Mouse (Mus musculus) embryonic facial prominence, embryonic 10.5 days (tissue): ENCODE results near the gene Fam71e1. TPM values are rescaled to one million over a fixed set of nuclear protein-coding genes. Genes with fewer than 3 reads are reported as not detected.
A peak's percentile ranks its signal among the peaks of the same experiment; 100 is the strongest.

Experiments
- DNase-seq: peaks from one replicate; pipeline ENCODE4 v3.0.0-alpha.2; 2017; ENCODE audit warnings: low spot score
- H3K27ac ChIP-seq: fragments of 300-500 bp; sonication (generic); replicated peaks from 2 replicates; pipeline ENCODE4 v1.5.1; 2016; ENCODE audit warnings: mild to moderate bottlenecking
- H3K27me3 ChIP-seq: fragments of 300-500 bp; sonication (generic); replicated peaks from 2 replicates; pipeline ENCODE4 v1.6.1; 2016; ENCODE audit warnings: low read depth, mild to moderate bottlenecking; ENCODE audit not compliant: poor library complexity, severe bottlenecking
- H3K36me3 ChIP-seq: fragments of 300-500 bp; sonication (generic); replicated peaks from 2 replicates; pipeline ENCODE4 v1.6.1; 2016; ENCODE audit warnings: mild to moderate bottlenecking, moderate library complexity
- H3K4me1 ChIP-seq: fragments of 300-500 bp; sonication (generic); 2 replicates; pipeline ENCODE4 v1.6.1; 2016
- H3K4me3 ChIP-seq: fragments of 300-500 bp; sonication (generic); 2 replicates; pipeline ENCODE4 v1.5.1; 2016; ENCODE audit warnings: mild to moderate bottlenecking, moderate library complexity
- H3K9me3 ChIP-seq: fragments of 300-500 bp; sonication (generic); 2 replicates; pipeline ENCODE4 v1.6.1; 2016; ENCODE audit warnings: mild to moderate bottlenecking
- WGBS: fragments of 180-500 bp; shearing (Covaris S2); methylation state at CpG from one replicate; pipeline ENCODE4 v1.1.7; 2016; 5-methylcytosine and 5-hydroxymethylcytosine counted together
- polyA plus RNA-seq: library from polyadenylated mRNA; unstranded; fragments of >200 nt; fragmentation: Nextera tagmentation; extraction: Ambion mirVana; gene quantifications from 2 replicates; pipeline ENCODE4 v1.2.1, GENCODE M21; 2016

The Fam71e1 gene
- polyA plus RNA-seq, 1 experiment from 2014 or later = 14.4 TPM

GRCm38 (mm10) chr7:44475046-44475614 is 21.3 kb upstream of the Fam71e1 start:
- Histone ChIP-seq H3K36me3 (0 out of 2 replicates have a peak, but pooled peaks cover 3% of the 10 kb centered on the region), H3K27me3 (peaks cover 71% of the 10 kb centered on the region), H3K9me3 (no peaks in the 10 kb centered on the region), H3K4me1 (peaks cover 47% of the 10 kb centered on the region), H3K27ac (peak overlapping the region; percentile 76), H3K4me3 (no peak overlapping the region)
- 34% methylated on average over 5 of the region's 5 CpGs for WGBS
- DNase-seq = no peak

GRCm38 (mm10) chr7:44482836-44483435 is 13.4 kb upstream of the Fam71e1 start:
- Histone ChIP-seq H3K27me3 (peaks cover 53% of the 10 kb centered on the region), H3K27ac (no peak overlapping the region), H3K4me3 (no peak overlapping the region), H3K9me3 (no peaks in the 10 kb centered on the region), H3K4me1 (peaks cover 9% of the 10 kb centered on the region), H3K36me3 (peaks cover 5% of the 10 kb centered on the region; the same call in 1 of the 2 replicates)
- WGBS = 78% methylated on average over 3 of the region's 3 CpGs
- DNase-seq = no peak

- DNase-seq = no peak
- WGBS = 94% methylated on average over 1 of the region's 1 CpGs
- H3K27ac ChIP-seq = no peak overlapping the region; the same call in 1 of the 2 replicates
- peaks cover 41% of the 10 kb centered on the region for H3K27me3 ChIP-seq
- no peaks in the 10 kb centered on the region for H3K9me3 ChIP-seq
- H3K36me3 ChIP-seq = peaks cover 15% of the 10 kb centered on the region
- H3K4me3 ChIP-seq = no peak overlapping the region
- peaks cover 9% of the 10 kb centered on the region for H3K4me1 ChIP-seq
Measured at GRCm38 (mm10) chr7:44484109-44484508, 12.3 kb upstream of the Fam71e1 start.

- Histone ChIP-seq H3K27ac (no peak overlapping the region), H3K36me3 (peaks cover 23% of the 10 kb centered on the region), H3K4me1 (peaks cover 9% of the 10 kb centered on the region), H3K27me3 (peaks cover 32% of the 10 kb centered on the region), H3K9me3 (no peaks in the 10 kb centered on the region), H3K4me3 (no peak overlapping the region)
- WGBS = 30% methylated on average over 5 of the region's 5 CpGs
- DNase-seq = peak; percentile 84
Measured at GRCm38 (mm10) chr7:44484841-44485571, 11.4 kb upstream of the Fam71e1 start.

- DNase-seq = no peak
- Histone ChIP-seq H3K9me3 (no peaks in the 10 kb centered on the region), H3K27ac (no peak overlapping the region), H3K4me1 (peaks cover 9% of the 10 kb centered on the region), H3K36me3 (peaks cover 30% of the 10 kb centered on the region), H3K27me3 (peaks cover 25% of the 10 kb centered on the region), H3K4me3 (no peak overlapping the region)
- 78% methylated on average over 7 of the region's 7 CpGs for WGBS
Measured at GRCm38 (mm10) chr7:44485572-44486195, 10.7 kb upstream of the Fam71e1 start.

GRCm38 (mm10) chr7:44486927-44487575 is 9.3 kb upstream of the Fam71e1 start:
- Histone ChIP-seq H3K27ac (no peak overlapping the region), H3K27me3 (peaks cover 13% of the 10 kb centered on the region), H3K4me1 (peaks cover 9% of the 10 kb centered on the region), H3K9me3 (no peaks in the 10 kb centered on the region), H3K4me3 (no peak overlapping the region), H3K36me3 (peaks cover 44% of the 10 kb centered on the region)
- DNase-seq = no peak
- 71% methylated on average over 13 of the region's 13 CpGs for WGBS

- Histone ChIP-seq H3K4me1 (peaks cover 9% of the 10 kb centered on the region), H3K9me3 (no peaks in the 10 kb centered on the region), H3K27ac (no peak overlapping the region), H3K27me3 (peaks cover 4% of the 10 kb centered on the region), H3K36me3 (peaks cover 52% of the 10 kb centered on the region), H3K4me3 (no peak overlapping the region)
- DNase-seq = no peak
- WGBS = 89% methylated on average over 7 of the region's 7 CpGs
Measured at GRCm38 (mm10) chr7:44487936-44488335, 8.4 kb upstream of the Fam71e1 start.

- Histone ChIP-seq H3K27me3 (no peaks in the 10 kb centered on the region), H3K27ac (no peak overlapping the region), H3K36me3 (peaks cover 58% of the 10 kb centered on the region), H3K9me3 (no peaks in the 10 kb centered on the region), H3K4me3 (no peak overlapping the region), H3K4me1 (peaks cover 9% of the 10 kb centered on the region)
- WGBS = 93% methylated on average over 8 of the region's 8 CpGs
- DNase-seq = no peak
Measured at GRCm38 (mm10) chr7:44488545-44488944, 7.8 kb upstream of the Fam71e1 start.

GRCm38 (mm10) chr7:44490281-44490680 is 6.1 kb upstream of the Fam71e1 start:
- Histone ChIP-seq H3K4me1 (peaks cover 17% of the 10 kb centered on the region), H3K36me3 (peaks cover 71% of the 10 kb centered on the region), H3K27ac (no peak overlapping the region), H3K9me3 (no peaks in the 10 kb centered on the region), H3K27me3 (no peaks in the 10 kb centered on the region), H3K4me3 (0 out of 2 replicates have a peak overlapping the region, but pooled peaks have one; percentile 1)
- 94% methylated on average over 4 of the region's 4 CpGs for WGBS
- DNase-seq = no peak

GRCm38 (mm10) chr7:44491391-44491790 is 5.0 kb upstream of the Fam71e1 start:
- H3K9me3 ChIP-seq = no peaks in the 10 kb centered on the region
- H3K27ac ChIP-seq = no peak overlapping the region
- H3K4me1 ChIP-seq = peaks cover 21% of the 10 kb centered on the region
- H3K27me3 ChIP-seq = no peaks in the 10 kb centered on the region
- no peak for DNase-seq
- 95% methylated on average over 5 of the region's 5 CpGs for WGBS
- no peak overlapping the region for H3K4me3 ChIP-seq
- peaks cover 71% of the 10 kb centered on the region for H3K36me3 ChIP-seq

GRCm38 (mm10) chr7:44492166-44492826 is 4.1 kb upstream of the Fam71e1 start:
- 95% methylated on average over 21 of the region's 21 CpGs for WGBS
- DNase-seq = no peak

GRCm38 (mm10) chr7:44494681-44495080 is 1.7 kb upstream of the Fam71e1 start:
- Histone ChIP-seq H3K4me1 (peaks cover 22% of the 10 kb centered on the region), H3K4me3 (peak overlapping the region; percentile 86), H3K9me3 (no peaks in the 10 kb centered on the region), H3K27ac (no peak overlapping the region), H3K27me3 (0 out of 2 replicates have a peak, but pooled peaks cover 1% of the 10 kb centered on the region), H3K36me3 (peaks cover 51% of the 10 kb centered on the region)
- WGBS = 92% methylated on average over 12 of the region's 12 CpGs
- DNase-seq = no peak

More at GRCm38 (mm10) chr7:44492166-44492826, 4.1 kb upstream of the Fam71e1 start:
- H3K4me3 ChIP-seq = no peak overlapping the region
- H3K9me3 ChIP-seq = no peaks in the 10 kb centered on the region
- H3K36me3 ChIP-seq = peaks cover 71% of the 10 kb centered on the region
- H3K27ac ChIP-seq = no peak overlapping the region
- peaks cover 19% of the 10 kb centered on the region for H3K4me1 ChIP-seq
- no peaks in the 10 kb centered on the region for H3K27me3 ChIP-seq
